Mouse (Mus musculus): ENCODE results near the gene Rab17.

DNA sequence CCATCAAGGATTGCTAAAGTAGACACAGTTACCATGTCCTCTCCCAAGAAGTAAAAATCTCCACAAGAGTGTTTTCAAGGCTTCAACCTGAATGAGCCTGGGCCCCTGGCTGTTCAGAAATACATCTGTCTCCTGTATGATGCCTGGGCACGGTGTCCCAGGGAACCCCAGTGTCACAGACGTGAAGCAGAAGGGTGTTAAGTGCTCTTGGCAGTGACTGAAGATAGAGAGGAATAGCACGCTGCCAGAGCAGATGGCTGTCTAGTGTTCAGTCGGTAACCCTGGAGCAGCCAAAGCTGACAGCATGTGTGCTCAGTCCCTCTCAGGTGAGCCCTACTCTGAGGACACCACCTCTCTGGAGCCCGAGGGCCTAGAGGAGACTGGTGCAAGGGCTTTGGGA lies 36.5 kb downstream of the Rab17 start:
- TF ChIP-seq POLR2A (IDR thresholded peaks at IDR 0.05; ENCODE audit: low read depth, low read length): no peak
- no peak for TF ChIP-seq CTCF (IDR thresholded peaks at IDR 0.05; ENCODE audit: borderline replicate concordance, insufficient read depth, low read length)
